Mouse (Mus musculus) testis, adult 2 months (tissue): Measurements from ENCODE around the gene Nwd1.
"Not testable (repeated sequence)": the region's sequence is repeated elsewhere in the genome, so short reads cannot be mapped to it uniquely, and the experiment has no call there.

ENCODE experiments used
- CTCF ChIP-seq: fragments of 200-500 bp; IDR thresholded peaks from 2 replicates; pipeline ENCODE4 v1.5.1; 2012; ENCODE audit warnings: low read depth, mild to moderate bottlenecking, inconsistent platforms, low read length, moderate library complexity; ENCODE audit not compliant: control insufficient read depth, insufficient read depth, insufficient replicate concordance
- POLR2A ChIP-seq: fragments of 200-500 bp; IDR thresholded peaks from 2 replicates; pipeline ENCODE4 v1.6.1; 2012; ENCODE audit warnings: low read depth, mild to moderate bottlenecking, inconsistent platforms, low read length, moderate library complexity; ENCODE audit not compliant: control insufficient read depth

DNA sequence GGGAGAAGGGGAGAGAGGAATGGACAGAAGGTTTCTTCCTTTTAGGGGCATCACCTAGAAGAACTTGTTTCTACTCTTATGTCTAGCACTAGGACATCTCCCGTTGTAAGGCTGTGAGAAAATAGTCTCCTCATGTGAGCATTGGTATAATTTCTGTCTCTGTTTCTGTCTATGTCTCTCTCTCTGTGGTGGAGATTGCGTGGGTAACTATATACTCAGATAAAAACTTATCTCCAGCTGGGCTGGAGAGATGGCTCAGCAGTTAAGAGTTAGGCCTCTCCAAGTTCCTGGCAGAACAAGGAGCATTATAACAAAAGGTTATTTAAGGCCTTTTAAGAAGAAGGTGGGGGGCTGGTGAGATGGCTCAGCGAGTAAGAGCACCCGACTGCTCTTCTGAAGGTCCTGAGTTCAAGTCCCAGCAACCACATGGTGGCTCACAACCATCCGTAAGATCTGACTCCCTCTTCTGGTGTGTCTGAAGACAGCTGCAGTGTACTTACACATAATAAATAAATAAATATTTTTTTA is 37.1 kb downstream of the Nwd1 start:
- not testable (repeated sequence) for TF ChIP-seq CTCF, POLR2A
